Comparison of ENCODE assay signal across 30 mouse cellular contexts in genomic region chr15:95276556-95276955, GRCm38 (mm10).
DNase-seq lines count a peak whose midpoint lies in the region; TF ChIP-seq lines count a peak whose summit lies in the region.
"Had no signal": no experiment of that assay in that cellular context is flagged by ENCODE, and none has a peak within 500 bp of the region (broad histone marks: within the 10 kb centered on the region; RNA-seq: fewer than 3 reads in every experiment).

No protein-coding gene starts in this region.

- no peak for TF ChIP-seq CTCF in CH12.LX (conservative IDR thresholded peaks at IDR 0.05 in 1 of 2, IDR thresholded peaks at IDR 0.05 in 1 of 2; ENCODE audit: low read depth in 2 of 2, low read length in 2 of 2)
- TF ChIP-seq CTCF in thymus, adult 2 months (IDR thresholded peaks at IDR 0.05; ENCODE audit: borderline replicate concordance, control insufficient read depth, extremely low read depth, insufficient read depth, low read length, poor library complexity): no peak

- no peak overlapping the region for H3K27ac ChIP-seq in heart, embryonic 10.5 days
- no peak overlapping the region for H3K27ac ChIP-seq in CH12.LX (ENCODE audit: insufficient read depth, low read depth)
- no peak overlapping the region for H3K27ac ChIP-seq in thymus, adult 2 months (ENCODE audit: control insufficient read depth, insufficient read depth, low read length)
- H3K27ac ChIP-seq: gastrocnemius, adult 2 months; heart, adult 2 months; heart, embryonic 13.5 days; hindbrain, embryonic 14.5 days; kidney, postnatal 0 days; liver, embryonic 13.5 days had no signal

- no peak overlapping the region for H3K4me2 ChIP-seq in CH12.LX (ENCODE audit: insufficient read depth, low read depth, poor library complexity, severe bottlenecking)
- H3K4me2 ChIP-seq: heart, embryonic 13.5 days; hindbrain, embryonic 14.5 days; liver, embryonic 13.5 days had no signal

- TF ChIP-seq RAD21 in CH12.LX (IDR thresholded peaks at IDR 0.05; ENCODE audit: low read depth, low read length): no peak

- intact Hi-C loops in left cerebral cortex, postnatal 10 days (cut with DNase I): loop anchor here (10.0 kb wide), 1 partner anchor 248 kb away; the partner anchor contains the start of gene Nell2

- peak; percentile 2 for DNase-seq in heart, adult 11 months
- no peak for DNase-seq in heart, embryonic 10.5 days (ENCODE audit: low spot score)
- peak; percentile 23 for DNase-seq in CH12.LX (ENCODE audit: extremely low read depth)
- DNase-seq in NIH3T3 (ENCODE audit: low read depth): peak; percentile 25
- peak; percentile 42 for DNase-seq in induced T-regulatory cell, adult 2 months (ENCODE audit: low read depth)
- no peak for DNase-seq in thymus, adult 2 months
- no peak for DNase-seq in thymus, postnatal 14 days
- DNase-seq in left cerebral cortex, postnatal 10 days (ENCODE audit: extremely low spot score in 1 of 2, low spot score in 2 of 2): no peak
- DNase-seq: adrenal gland, postnatal 10 days; cerebellum, adult 2 months; cerebellum, postnatal 14 days; gastrocnemius, adult 2 months; gastrocnemius, postnatal 36 days; heart, adult 2 months; heart, postnatal 10 days; kidney, adult 18-20 months; kidney, postnatal 4 days; left cerebral cortex, postnatal 4 days; liver, embryonic 13.5 days; lung, adult 18-20 months; lung, postnatal 14 days; midbrain, embryonic 14.5 days; right cerebral cortex, adult 18-20 months; spleen, adult 18-20 months; thymus, postnatal 36 days had no signal

- no peak overlapping the region for H3K9ac ChIP-seq in CH12.LX (ENCODE audit: insufficient read depth, low read depth)
- H3K9ac ChIP-seq: heart, embryonic 13.5 days; hindbrain, embryonic 14.5 days; liver, embryonic 13.5 days had no signal

- TF ChIP-seq POLR2A in CH12.LX (IDR thresholded peaks at IDR 0.05; ENCODE audit: low read depth, low read length): no peak
- no peak for TF ChIP-seq POLR2A in thymus, adult 2 months (IDR thresholded peaks at IDR 0.05; ENCODE audit: control insufficient read depth, extremely low read depth, insufficient read depth, low read length, poor library complexity)

- no peaks in the 10 kb centered on the region for H3K9me3 ChIP-seq in heart, embryonic 10.5 days
- peaks cover 65% of the 10 kb centered on the region for H3K9me3 ChIP-seq in CH12.LX (replicated peaks; ENCODE audit: low read length)
- H3K9me3 ChIP-seq: heart, embryonic 13.5 days had no signal

- H3K36me3 ChIP-seq in heart, embryonic 10.5 days: no peaks in the 10 kb centered on the region
- no peaks in the 10 kb centered on the region for H3K36me3 ChIP-seq in CH12.LX (replicated peaks in 1 of 2; ENCODE audit: control insufficient read depth in 1 of 2, insufficient read depth in 1 of 2, low read length in 1 of 2)
- no peaks in the 10 kb centered on the region for H3K36me3 ChIP-seq in thymus, adult 2 months (ENCODE audit: control insufficient read depth, insufficient read depth, low read length)
- H3K36me3 ChIP-seq: G1E; heart, embryonic 13.5 days; liver, embryonic 13.5 days had no signal

- H3K4me1 ChIP-seq in heart, embryonic 10.5 days: no peaks in the 10 kb centered on the region
- H3K4me1 ChIP-seq in CH12.LX (ENCODE audit: control insufficient read depth in 1 of 2, insufficient read depth in 2 of 2): no peaks in the 10 kb centered on the region
- H3K4me1 ChIP-seq in thymus, adult 2 months (replicated peaks; ENCODE audit: control insufficient read depth, insufficient read depth, low read length): no peaks in the 10 kb centered on the region
- H3K4me1 ChIP-seq: heart, embryonic 13.5 days; liver, embryonic 13.5 days had no signal

- no peaks in the 10 kb centered on the region for H3K27me3 ChIP-seq in heart, embryonic 10.5 days (ENCODE audit: insufficient read depth, poor library complexity, severe bottlenecking)
- no peaks in the 10 kb centered on the region for H3K27me3 ChIP-seq in CH12.LX (replicated peaks)
- H3K27me3 ChIP-seq in thymus, adult 2 months (ENCODE audit: control insufficient read depth, insufficient read depth, low read length): no peaks in the 10 kb centered on the region
- H3K27me3 ChIP-seq: heart, embryonic 13.5 days; liver, embryonic 13.5 days had no signal

- no peak overlapping the region for H3K4me3 ChIP-seq in heart, embryonic 10.5 days
- no peak overlapping the region for H3K4me3 ChIP-seq in CH12.LX (replicated peaks in 1 of 3; ENCODE audit: low read depth in 2 of 3, low read length in 2 of 3, poor library complexity in 1 of 3)
- H3K4me3 ChIP-seq in thymus, adult 2 months (ENCODE audit: control insufficient read depth, insufficient read depth, low read length): no peak overlapping the region
- H3K4me3 ChIP-seq: erythroblast, embryonic 14.5 days; gastrocnemius, adult 2 months; heart, adult 2 months; heart, embryonic 13.5 days; liver, embryonic 13.5 days had no signal

- no peak; the same call in 1 of the 2 replicates for TF ChIP-seq EP300 in CH12.LX (IDR thresholded peaks at IDR 0.05; ENCODE audit: low read length)

- in situ Hi-C loops in CH12.LX (cut with MboI; ENCODE audit: low pct_ligation_motif_present, low pct_unique_long_range_greater_than_20kb, low sequenced_read_pairs): no loop called here

- no peaks in the 10 kb centered on the region for H3K79me2 ChIP-seq in CH12.LX (replicated peaks; ENCODE audit: control insufficient read depth, extremely low read depth, insufficient read depth, poor library complexity, severe bottlenecking)

- WGBS in heart, embryonic 10.5 days: 92% methylated on average over 3 of the region's 3 CpGs
- WGBS in thymus, adult 2 months: 95% methylated on average over 3 of the region's 3 CpGs

- dilution Hi-C loops in CH12.LX (cut with MboI; ENCODE audit: extremely low pct_ligation_motif_present, extremely low pct_unique_long_range_greater_than_20kb, low sequenced_read_pairs): no loop called here

TF ChIP-seq in CH12.LX, 34 proteins besides CTCF, POLR2A, EP300 and RAD21:
- TF ChIP-seq JUN (IDR thresholded peaks at IDR 0.05; ENCODE audit: insufficient read depth, low read depth, low read length): peak; percentile 94
- no peak for TF ChIP-seq PAX5 (IDR thresholded peaks at IDR 0.05; ENCODE audit: low read length)
- TF ChIP-seq ZKSCAN1 (IDR thresholded peaks at IDR 0.05; ENCODE audit: borderline replicate concordance, low read depth, low read length): no peak
- TF ChIP-seq JUND (conservative IDR thresholded peaks at IDR 0.05; ENCODE audit: low read depth, low read length): peak; percentile 90
- no peak for TF ChIP-seq TBP (conservative IDR thresholded peaks at IDR 0.05; ENCODE audit: low read depth, low read length)
- TF ChIP-seq KAT2A (IDR thresholded peaks at IDR 0.05; ENCODE audit: insufficient replicate concordance, low read length): no peak
- no peak for TF ChIP-seq TCF12 (IDR thresholded peaks at IDR 0.05; ENCODE audit: low read depth, low read length)
- no peak for TF ChIP-seq ZNF384 (IDR thresholded peaks at IDR 0.05; ENCODE audit: low read depth, low read length)
- TF ChIP-seq MAFK (IDR thresholded peaks at IDR 0.05; ENCODE audit: insufficient replicate concordance, low read length): no peak
- TF ChIP-seq ETS1 (conservative IDR thresholded peaks at IDR 0.05; ENCODE audit: low read depth, low read length): peak; percentile 89
- TF ChIP-seq USF1 (IDR thresholded peaks at IDR 0.05; ENCODE audit: low read depth, low read length): no peak
- TF ChIP-seq IRF4 (IDR thresholded peaks at IDR 0.05; ENCODE audit: low read depth, low read length): 0 out of 2 replicates have a peak, but pooled peaks have one; percentile 29
- no peak for TF ChIP-seq MAX (IDR thresholded peaks at IDR 0.05; ENCODE audit: low read length)
- no peak for TF ChIP-seq USF2 (conservative IDR thresholded peaks at IDR 0.05; ENCODE audit: low read depth, low read length)
- no peak for TF ChIP-seq CHD1 (IDR thresholded peaks at IDR 0.05; ENCODE audit: low read depth, low read length)
- TF ChIP-seq HCFC1 (IDR thresholded peaks at IDR 0.05; ENCODE audit: low read depth, low read length): no peak
- TF ChIP-seq NRF1 (IDR thresholded peaks at IDR 0.05; ENCODE audit: low read depth, low read length): no peak
- TF ChIP-seq MEF2A (IDR thresholded peaks at IDR 0.05; ENCODE audit: borderline replicate concordance, low read depth, low read length): no peak
- no peak for TF ChIP-seq RCOR1 (conservative IDR thresholded peaks at IDR 0.05; ENCODE audit: low read depth, low read length)
- TF ChIP-seq MXI1 (IDR thresholded peaks at IDR 0.05; ENCODE audit: low read depth, low read length): no peak
- no peak for TF ChIP-seq ELF1 (IDR thresholded peaks at IDR 0.05; ENCODE audit: low read depth, low read length)
- no peak for TF ChIP-seq POLR2AphosphoS2 (IDR thresholded peaks at IDR 0.05; ENCODE audit: low read depth, low read length)

Comparison
In these comparisons a context has a peak if more than half of its experiments do, and no peak if none do; other contexts are left out.
1. DNase-seq: peak in heart, adult 11 months (single experiment), CH12.LX (single experiment), NIH3T3 (single experiment) and induced T-regulatory cell, adult 2 months (single experiment); none in heart, embryonic 10.5 days (single experiment), thymus, adult 2 months (single experiment), thymus, postnatal 14 days (single experiment) and left cerebral cortex, postnatal 10 days (0 of 2).